ENCODE assay signal across 9 mouse cellular contexts in genomic region chr4:141976163-141976562, GRCm38 (mm10). TPM values are rescaled to one million over a fixed set of nuclear protein-coding genes. Genes with fewer than 3 reads are reported as not detected.
A peak's percentile ranks its signal among the peaks of the same experiment; 100 is the strongest.
DNase-seq lines count a peak whose midpoint lies in the region; ATAC-seq and TF ChIP-seq lines count a peak whose summit lies in the region.
"Had no signal": no experiment of that assay in that cellular context is flagged by ENCODE, and none has a peak within 500 bp of the region (broad histone marks: within the 10 kb centered on the region; RNA-seq: fewer than 3 reads in every experiment).

No protein-coding gene starts in this region.

- 42% methylated on average over 4 of the region's 4 CpGs for WGBS in kidney, embryonic 16.5 days
- WGBS in forebrain, embryonic 14.5 days: 49% methylated on average over 4 of the region's 4 CpGs
- WGBS in liver, embryonic 14.5 days (ENCODE audit: insufficient replicate concordance): 33% methylated on average over 4 of the region's 4 CpGs

- no peaks in the 10 kb centered on the region for H3K27me3 ChIP-seq in kidney, embryonic 16.5 days (ENCODE audit: insufficient read depth, low read length)
- H3K27me3 ChIP-seq in MEL (ENCODE audit: control insufficient read depth in 1 of 2, insufficient read depth in 2 of 2, low read length in 2 of 2): no peaks in the 10 kb centered on the region
- H3K27me3 ChIP-seq in forebrain, embryonic 14.5 days (replicated peaks; ENCODE audit: control insufficient read depth, insufficient read depth, low read length): no peaks in the 10 kb centered on the region
- no peaks in the 10 kb centered on the region for H3K27me3 ChIP-seq in liver, embryonic 14.5 days (ENCODE audit: control insufficient read depth, insufficient read depth, low read length)

- peak in 2 of 3 experiments; percentile 23 to 52; a peak in 4 of 6 replicates for TF ChIP-seq CTCF in MEL (IDR thresholded peaks at IDR 0.05 in 2 of 3, conservative IDR thresholded peaks at IDR 0.05 in 1 of 3; ENCODE audit: control insufficient read depth in 1 of 3, insufficient read depth in 1 of 3, low read depth in 2 of 3, low read length in 3 of 3, poor library complexity in 1 of 3, severe bottlenecking in 1 of 3)
- TF ChIP-seq CTCF in liver, embryonic 14.5 days (IDR thresholded peaks at IDR 0.05; ENCODE audit: low read depth): peak; percentile 89

- TF ChIP-seq EP300 in MEL (IDR thresholded peaks at IDR 0.05; ENCODE audit: low read depth in 1 of 2, low read length in 2 of 2): no peak
- TF ChIP-seq EP300 in liver, embryonic 14.5 days (IDR thresholded peaks at IDR 0.05; ENCODE audit: low read depth): no peak

- H3K9ac ChIP-seq in kidney, embryonic 16.5 days (replicated peaks; ENCODE audit: low read length): no peak overlapping the region
- no peak overlapping the region for H3K9ac ChIP-seq in MEL (ENCODE audit: control insufficient read depth, low read depth, low read length, poor library complexity, severe bottlenecking)
- H3K9ac ChIP-seq in forebrain, embryonic 14.5 days (ENCODE audit: low read length): no peak overlapping the region
- H3K9ac ChIP-seq in liver, embryonic 14.5 days (replicated peaks): no peak overlapping the region

- no peaks in the 10 kb centered on the region for H3K36me3 ChIP-seq in kidney, embryonic 16.5 days (ENCODE audit: insufficient read depth, low read length)
- H3K36me3 ChIP-seq in MEL (ENCODE audit: control insufficient read depth in 1 of 2, insufficient read depth in 2 of 2, low read length in 2 of 2): no peaks in the 10 kb centered on the region
- no peaks in the 10 kb centered on the region for H3K36me3 ChIP-seq in forebrain, embryonic 14.5 days (ENCODE audit: control insufficient read depth, insufficient read depth, low read length)
- no peaks in the 10 kb centered on the region for H3K36me3 ChIP-seq in liver, embryonic 14.5 days (replicated peaks; ENCODE audit: control insufficient read depth, insufficient read depth, low read depth)

- peak; percentile 28 for TF ChIP-seq RAD21 in MEL (IDR thresholded peaks at IDR 0.05; ENCODE audit: low read depth, low read length)

- no peaks in the 10 kb centered on the region for H3K79me2 ChIP-seq in MEL (ENCODE audit: control insufficient read depth, insufficient read depth, low read length, poor library complexity)

- no peak overlapping the region for H3K4me2 ChIP-seq in kidney, embryonic 16.5 days (replicated peaks; ENCODE audit: low read depth, low read length)
- H3K4me2 ChIP-seq in forebrain, embryonic 14.5 days (ENCODE audit: low read length): no peak overlapping the region
- H3K4me2 ChIP-seq in liver, embryonic 14.5 days (ENCODE audit: low read depth): no peak overlapping the region

- H3K4me3 ChIP-seq in kidney, embryonic 16.5 days (ENCODE audit: low read length): no peak overlapping the region
- no peak overlapping the region for H3K4me3 ChIP-seq in MEL (ENCODE audit: control insufficient read depth in 1 of 2, insufficient read depth in 1 of 2, low read depth in 2 of 2, low read length in 2 of 2)
- H3K4me3 ChIP-seq in forebrain, embryonic 14.5 days (ENCODE audit: low read depth, low read length): no peak overlapping the region
- no peak overlapping the region for H3K4me3 ChIP-seq in liver, embryonic 14.5 days (ENCODE audit: insufficient read depth in 1 of 2, low read depth in 2 of 2, low read length in 2 of 2)

- no peak for ATAC-seq in CD4-positive, CD25-positive, alpha-beta regulatory T cell, adult 4 months
- no peak for ATAC-seq in kidney, embryonic 16.5 days (ENCODE audit: low FRiP score, low TSS enrichment)
- ATAC-seq in forebrain, embryonic 14.5 days: 0 out of 2 replicates have a peak, but pooled peaks have one; percentile 23
- ATAC-seq in liver, embryonic 14.5 days (ENCODE audit: insufficient read depth): no peak

- H3K27ac ChIP-seq in kidney, embryonic 16.5 days (ENCODE audit: low read length): no peak overlapping the region
- H3K27ac ChIP-seq in MEL (ENCODE audit: control insufficient read depth, low read depth, low read length): no peak overlapping the region
- no peak overlapping the region for H3K27ac ChIP-seq in forebrain, embryonic 14.5 days (ENCODE audit: low read depth, low read length)
- H3K27ac ChIP-seq in liver, embryonic 14.5 days: no peak overlapping the region

- H3K4me1 ChIP-seq in kidney, embryonic 16.5 days (ENCODE audit: insufficient read depth, low read length): no peaks in the 10 kb centered on the region; the same call in 1 of the 2 replicates
- H3K4me1 ChIP-seq in MEL (ENCODE audit: control insufficient read depth in 1 of 2, insufficient read depth in 2 of 2, low read length in 2 of 2): no peaks in the 10 kb centered on the region
- no peaks in the 10 kb centered on the region for H3K4me1 ChIP-seq in forebrain, embryonic 14.5 days (ENCODE audit: control insufficient read depth, insufficient read depth, low read length)
- H3K4me1 ChIP-seq in liver, embryonic 14.5 days (replicated peaks; ENCODE audit: control insufficient read depth in 2 of 2, insufficient read depth in 2 of 2, low read length in 1 of 2): no peaks in the 10 kb centered on the region

- no peaks in the 10 kb centered on the region for H3K9me3 ChIP-seq in kidney, embryonic 16.5 days (ENCODE audit: low read length)
- H3K9me3 ChIP-seq in MEL (replicated peaks; ENCODE audit: insufficient read depth, low read length): no peaks in the 10 kb centered on the region
- H3K9me3 ChIP-seq in forebrain, embryonic 14.5 days (replicated peaks; ENCODE audit: control insufficient read depth, low read length): no peaks in the 10 kb centered on the region
- H3K9me3 ChIP-seq in liver, embryonic 14.5 days (ENCODE audit: control insufficient read depth, low read length): no peaks in the 10 kb centered on the region; the same call in 1 of the 2 replicates

- DNase-seq in CD4-positive, CD25-positive, alpha-beta regulatory T cell, adult 2 months (ENCODE audit: low read depth, low spot score): peak; percentile 43
- peak; percentile 19 for DNase-seq in kidney, adult 11 months
- no peak for DNase-seq in MEL (ENCODE audit: low read depth, low spot score)
- DNase-seq in forebrain, embryonic 14.5 days (ENCODE audit: low spot score): peak; percentile 78
- no peak for DNase-seq in liver, embryonic 14.5 days (ENCODE audit: low read depth in 3 of 3, low spot score in 3 of 3)
- peak; percentile 38 for DNase-seq in thymus, postnatal 14 days

- no peak for TF ChIP-seq POLR2A in MEL (IDR thresholded peaks at IDR 0.05; ENCODE audit: control insufficient read depth in 1 of 2, insufficient read depth in 1 of 2, low read depth in 1 of 2, low read length in 2 of 2, poor library complexity in 1 of 2)

TF ChIP-seq in MEL, 35 proteins besides CTCF, POLR2A, EP300 and RAD21:
- TF ChIP-seq HCFC1 (IDR thresholded peaks at IDR 0.05; ENCODE audit: low read depth, low read length): no peak
- TF ChIP-seq SMC3 (IDR thresholded peaks at IDR 0.05; ENCODE audit: low read depth, low read length): peak; percentile 12; the same call in 1 of the 2 replicates

RNA-seq across cellular contexts. Expression of gene Fhad1, which starts 38.7 kb away (rescaled TPM):
- polyA plus RNA-seq in CD4-positive, CD25-positive, alpha-beta regulatory T cell, adult 4 months (2017; shearing (Covaris generic)): 1 to 10 TPM in 1 of 2 experiments, not detected in 1; 1.0 TPM
- polyA plus RNA-seq in kidney, embryonic 16.5 days (2015; fragmentation: Nextera tagmentation; extraction: Ambion mirVana): 0.74 and 1.0 TPM in 2 replicates
- total RNA-seq in MEL (2012; rRNA removed): not detected in 2 replicates
- not detected for polyA plus RNA-seq in MEL (2012; ENCODE audit: insufficient read depth in 1 of 2, insufficient read length in 2 of 2, low read depth in 1 of 2, low replicate concordance in 2 of 2, missing spikeins in 1 of 2)
- 1.3 and 2.2 TPM in 2 replicates for polyA plus RNA-seq in forebrain, embryonic 14.5 days (2014; fragmentation: Nextera tagmentation; extraction: Ambion mirVana)
- polyA plus RNA-seq in liver, embryonic 14.5 days (2012; rRNA removed): 0.03 and 0.23 TPM in 2 replicates
- 0.11 TPM in 1 of 2 replicates, not detected in the other for polyA plus RNA-seq in liver, embryonic 14.5 days (2014; fragmentation: Nextera tagmentation; extraction: Ambion mirVana)
- polyA plus RNA-seq: liver, embryonic 16.5 days had no signal

Comparison
In these comparisons a context has a peak if more than half of its experiments do, and no peak if none do; other contexts are left out.
1. DNase-seq: peak in CD4-positive, CD25-positive, alpha-beta regulatory T cell, adult 2 months (single experiment), kidney, adult 11 months (single experiment), forebrain, embryonic 14.5 days (single experiment) and thymus, postnatal 14 days (single experiment); none in MEL (single experiment) and liver, embryonic 14.5 days (0 of 3).